Mouse (Mus musculus) kidney, postnatal 14 days (tissue): ENCODE measurements around the gene Cib3.
A peak's percentile ranks its signal among the peaks of the same experiment; 100 is the strongest.

Experiments used
- DNase-seq: peaks from one replicate; pipeline ENCODE4 v3.0.0; 2022; ENCODE audit warnings: mixed read lengths

Gene Cib3

DNA sequence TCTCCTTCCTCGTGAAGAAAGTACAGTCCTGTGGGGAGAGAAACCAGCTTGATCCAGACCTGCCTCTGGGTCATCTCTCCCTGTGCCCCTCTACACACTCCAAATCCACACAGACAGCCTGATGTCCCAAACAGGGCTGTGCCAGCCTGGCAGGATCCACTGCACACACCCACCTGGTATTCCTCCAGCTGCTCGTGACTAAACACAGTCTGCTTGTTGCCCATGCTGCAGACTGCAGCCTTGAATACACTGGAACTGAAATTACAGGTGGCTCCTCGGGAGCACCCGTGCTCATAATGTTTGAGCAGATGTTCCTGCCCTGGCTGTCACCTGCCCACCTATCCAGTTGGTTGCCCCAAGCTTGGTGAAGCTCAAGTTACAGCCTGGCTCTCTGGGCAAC, at the start of gene Cib3:
Gene Cib3 (minus strand): TSS at position 87 of the 400 bp plus-strand sequence.
- no peak for DNase-seq

GRCm38 (mm10) chr8:72261872-72262271, 49.2 kb upstream of the Cib3 start:
- peak; percentile 55 for DNase-seq

DNA sequence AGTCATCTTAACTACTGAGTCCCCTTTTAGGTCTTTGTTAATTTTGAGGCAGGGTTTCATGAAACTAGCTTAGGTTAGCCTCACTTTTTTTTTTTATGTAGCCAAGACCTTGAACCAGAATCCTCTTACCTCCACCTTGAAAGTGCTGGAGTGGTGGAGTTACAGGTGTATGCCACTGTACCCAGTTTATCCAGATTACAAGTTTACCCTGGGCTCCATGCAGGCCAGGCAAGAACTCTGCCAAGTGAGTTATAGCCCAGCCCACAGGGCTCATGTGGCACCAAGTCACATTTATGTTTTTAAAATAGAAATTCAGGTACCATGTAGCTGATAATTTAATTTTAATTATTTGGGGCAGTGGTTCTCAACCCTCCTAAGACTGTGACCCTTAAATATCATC, 48.8 kb upstream of the Cib3 start:
- no peak for DNase-seq

- DNase-seq: peak; percentile 63
Observed at GRCm38 (mm10) chr8:72261019-72261418, 48.4 kb upstream of the Cib3 start.

GRCm38 (mm10) chr8:72260585-72260984, 47.9 kb upstream of the Cib3 start:
- no peak for DNase-seq

GRCm38 (mm10) chr8:72259862-72260261, 47.2 kb upstream of the Cib3 start:
- no peak for DNase-seq

GRCm38 (mm10) chr8:72257902-72258238, 45.2 kb upstream of the Cib3 start:
- no peak for DNase-seq

DNA sequence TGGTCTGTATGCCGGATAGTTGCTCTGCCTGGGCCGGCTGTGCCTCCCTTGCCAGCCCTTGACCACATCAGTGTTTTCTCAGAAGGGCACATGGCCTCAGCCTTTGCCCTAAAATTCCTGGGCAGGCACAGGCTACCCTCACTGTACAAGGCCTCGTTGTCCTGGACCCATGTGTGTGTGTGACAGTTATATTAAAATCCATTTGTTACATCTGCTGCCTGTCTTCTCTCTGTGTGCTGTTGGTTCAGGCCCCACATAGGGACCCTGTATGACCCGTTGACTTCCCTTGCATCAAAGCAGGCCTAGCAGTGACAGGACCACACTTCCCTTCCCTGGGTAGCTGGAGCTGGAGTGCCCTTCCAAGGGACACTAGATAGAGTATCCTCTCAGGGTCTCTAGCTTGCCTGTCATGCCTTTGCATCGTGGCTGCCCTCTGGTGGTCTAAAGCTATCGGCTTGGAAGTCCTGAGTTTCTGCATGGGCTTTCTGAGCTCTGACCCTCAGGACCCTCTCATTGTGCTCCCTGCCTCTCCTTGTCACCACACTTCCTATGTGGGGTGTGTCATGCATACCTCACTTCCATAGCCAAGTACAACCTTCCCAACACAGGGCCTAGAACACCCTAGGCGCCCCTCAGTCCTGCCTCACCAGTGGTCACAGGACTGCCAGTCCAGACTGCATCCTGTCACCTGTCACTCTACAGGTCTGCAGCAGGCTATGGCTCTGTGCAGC, 44.7 kb upstream of the Cib3 start:
- peak; percentile 53 for DNase-seq

GRCm38 (mm10) chr8:72244610-72245009, 32.0 kb upstream of the Cib3 start:
- DNase-seq: no peak

GRCm38 (mm10) chr8:72242226-72242625, 29.6 kb upstream of the Cib3 start:
- DNase-seq: no peak

- DNase-seq: no peak
Observed at GRCm38 (mm10) chr8:72240951-72241350, 28.3 kb upstream of the Cib3 start.

DNA sequence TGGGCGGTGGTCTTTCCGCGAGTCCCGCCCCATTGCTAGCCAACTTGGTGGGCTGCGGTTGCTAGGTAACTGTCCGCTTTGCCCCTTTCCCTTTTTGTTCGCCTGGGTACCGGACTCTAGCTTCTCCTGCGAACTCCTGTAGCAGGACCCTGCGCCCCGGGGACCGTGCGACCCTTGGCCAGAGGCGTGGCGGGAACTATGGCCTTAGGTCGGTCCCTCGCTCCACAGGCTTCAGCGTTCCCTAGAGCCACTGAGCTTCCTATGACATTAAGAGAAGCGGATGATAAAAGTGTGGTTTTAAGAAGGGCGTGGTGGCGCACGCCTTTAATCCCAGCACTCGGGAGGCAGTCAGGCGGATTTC, 27.7 kb upstream of the Cib3 start:
- no peak for DNase-seq

DNA sequence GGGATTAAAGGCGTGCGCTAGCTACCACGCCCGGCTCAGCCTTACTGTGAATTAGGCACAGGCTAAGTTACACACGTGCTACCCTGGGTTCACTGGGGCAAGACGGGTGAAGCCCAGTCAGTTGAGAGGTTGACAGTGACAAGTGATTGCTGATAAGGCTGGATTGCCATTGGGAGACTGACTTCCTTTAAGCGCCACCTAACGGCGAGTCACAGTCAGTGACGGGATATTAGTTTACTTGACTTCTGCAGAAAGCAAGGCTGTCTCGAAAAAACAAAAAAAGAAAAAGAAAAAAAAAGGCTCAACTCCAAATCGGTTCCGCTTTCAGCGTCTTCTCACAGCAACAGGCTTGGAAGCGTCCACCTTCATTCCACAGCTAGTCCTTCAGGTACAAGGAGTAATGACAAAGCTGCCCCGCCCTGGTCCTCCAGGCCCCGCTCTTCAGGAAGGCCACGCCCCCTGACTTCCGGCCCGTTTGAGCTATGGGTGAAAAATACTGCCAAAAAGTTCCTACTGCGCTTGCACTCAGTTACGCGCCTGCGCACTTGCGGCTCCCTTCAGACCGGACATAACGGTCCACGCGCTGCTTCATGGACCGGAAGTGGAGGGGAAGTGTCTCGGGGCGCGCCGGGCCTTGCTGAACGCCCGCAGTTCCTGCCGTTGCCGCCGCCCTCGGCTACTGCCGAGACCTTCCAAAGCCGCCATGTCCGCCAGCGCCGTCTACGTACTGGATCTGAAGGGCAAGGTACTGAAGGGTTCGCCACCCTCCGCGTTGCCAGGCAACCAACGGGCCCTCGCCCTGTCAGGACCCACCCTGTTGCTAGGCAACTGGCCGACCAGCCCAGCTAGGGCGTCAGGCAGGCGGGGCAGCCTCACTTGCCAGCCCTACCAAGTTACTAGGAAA, 27.1 kb upstream of the Cib3 start, which contains the start of gene Ap1m1:
Gene Ap1m1 (plus strand): TSS at position 520 of the 904 bp plus-strand sequence.
- DNase-seq: peak; percentile 99

GRCm38 (mm10) chr8:72222656-72223055, 10.0 kb upstream of the Cib3 start:
- no peak for DNase-seq

DNA sequence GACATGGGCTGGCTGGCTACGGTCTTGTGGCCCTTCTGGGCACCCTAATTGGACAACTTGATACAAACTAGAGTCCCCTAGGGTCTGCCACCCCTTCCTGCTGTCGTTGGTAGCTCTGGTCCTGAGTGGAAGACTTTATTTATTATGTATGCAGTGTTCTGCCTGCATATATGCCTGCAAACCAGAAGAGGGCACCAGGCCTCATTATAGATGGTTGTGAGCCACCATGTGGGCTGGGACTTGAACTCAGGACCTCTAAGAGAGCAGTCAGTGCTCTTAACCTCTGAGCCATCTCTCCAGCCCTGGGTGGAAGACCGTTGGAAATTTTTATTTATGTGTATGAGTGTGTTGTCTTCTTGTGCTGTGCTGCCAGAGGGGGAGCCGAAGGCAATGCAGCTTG, 8.1 kb upstream of the Cib3 start:
- DNase-seq: no peak

DNA sequence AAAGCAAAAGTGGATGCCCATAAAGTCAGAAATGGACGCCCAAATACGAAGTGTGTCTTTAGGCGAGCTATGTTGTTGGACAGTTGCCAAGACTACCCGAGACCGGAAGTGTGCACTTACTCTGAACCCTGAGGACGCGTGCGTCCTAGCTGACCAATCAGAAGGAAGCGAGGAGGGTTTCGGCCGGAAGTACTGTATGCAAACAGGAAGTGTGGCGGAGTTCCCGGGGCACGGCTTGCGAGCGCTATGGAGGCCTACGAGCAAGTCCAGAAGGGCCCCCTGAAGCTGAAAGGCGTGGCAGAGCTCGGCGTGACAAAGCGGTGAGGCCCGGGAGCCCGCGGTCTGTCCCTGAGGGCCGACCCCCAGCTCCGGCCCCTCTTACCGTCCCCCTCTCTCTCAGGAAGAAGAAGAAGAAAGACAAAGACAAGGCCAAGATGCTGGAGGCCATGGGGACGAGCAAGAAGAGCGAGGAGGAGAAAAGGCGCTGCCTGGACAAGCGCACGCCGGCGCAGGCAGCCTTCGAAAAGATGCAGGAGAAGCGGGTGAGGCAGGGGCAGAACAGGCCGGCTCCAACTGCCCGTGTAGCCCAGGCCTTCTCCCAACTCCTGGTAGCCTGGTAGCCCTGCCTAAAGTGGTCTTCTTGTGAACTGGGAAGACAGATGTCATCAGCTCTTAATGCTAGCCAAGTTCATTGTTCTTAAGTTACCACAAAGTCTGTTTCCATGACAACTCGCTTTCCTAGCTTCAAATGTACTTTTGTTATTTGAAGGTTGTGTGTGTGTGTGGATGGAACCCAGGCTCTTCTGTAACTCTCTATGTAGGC, 7.1 kb upstream of the Cib3 start, which contains the start of gene Fam32a:
Gene Fam32a (plus strand): TSS at position 190 of the 823 bp plus-strand sequence.
- peak; percentile 94 for DNase-seq

DNA sequence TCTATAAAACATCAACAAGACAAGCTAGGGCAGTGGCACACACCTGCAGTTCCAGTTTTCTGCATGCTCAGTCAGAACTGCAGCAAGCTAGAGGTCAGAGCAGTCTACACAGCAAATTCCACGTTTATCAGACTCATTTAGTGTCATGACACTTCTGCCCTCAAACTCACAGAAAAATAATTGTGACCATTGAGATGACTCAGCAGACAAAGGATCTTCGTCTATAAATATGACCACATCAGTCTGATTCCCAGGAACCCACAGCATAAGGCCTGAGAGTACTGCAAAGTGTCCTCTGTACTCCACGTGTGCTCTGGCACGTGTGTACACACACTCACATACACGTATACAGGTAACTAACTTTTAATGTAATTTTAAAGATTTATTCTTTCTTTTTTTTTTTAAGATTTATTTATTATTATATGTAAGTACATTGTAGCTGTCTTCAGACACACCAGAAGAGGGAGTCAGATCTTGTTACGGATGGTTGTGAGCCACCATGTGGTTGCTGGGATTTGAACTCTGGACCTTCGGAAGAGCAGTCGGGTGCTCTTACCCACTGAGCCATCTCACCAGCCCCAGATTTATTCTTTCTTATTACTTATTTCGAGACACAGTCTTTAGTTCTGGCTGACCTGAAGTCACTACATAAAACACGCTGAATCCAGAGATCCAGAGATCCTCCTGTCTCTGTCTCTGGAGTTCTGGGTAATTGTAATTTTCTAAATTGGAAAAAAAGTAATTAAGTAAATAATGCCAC, 6.3 kb upstream of the Cib3 start:
- no peak for DNase-seq

DNA sequence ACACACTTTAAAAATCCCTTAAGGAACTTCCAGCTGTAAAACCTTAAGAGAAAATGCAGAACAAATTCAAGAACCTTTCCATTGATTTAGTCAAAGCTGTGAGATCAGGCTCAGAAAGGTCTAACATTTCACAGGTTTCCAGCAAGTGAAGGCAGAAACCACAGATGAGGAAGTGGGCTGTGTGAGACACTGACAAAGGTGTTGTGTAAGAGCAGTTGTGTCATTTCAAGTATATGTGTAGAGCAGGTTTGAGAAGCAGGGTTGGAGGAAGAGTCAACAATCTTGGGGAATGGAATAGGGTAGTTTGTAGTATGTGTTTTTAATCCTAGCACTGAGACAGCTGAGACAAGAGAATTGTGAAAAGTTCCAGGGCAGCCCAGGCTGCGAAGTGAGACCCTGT, 3.2 kb upstream of the Cib3 start:
- no peak for DNase-seq

DNA sequence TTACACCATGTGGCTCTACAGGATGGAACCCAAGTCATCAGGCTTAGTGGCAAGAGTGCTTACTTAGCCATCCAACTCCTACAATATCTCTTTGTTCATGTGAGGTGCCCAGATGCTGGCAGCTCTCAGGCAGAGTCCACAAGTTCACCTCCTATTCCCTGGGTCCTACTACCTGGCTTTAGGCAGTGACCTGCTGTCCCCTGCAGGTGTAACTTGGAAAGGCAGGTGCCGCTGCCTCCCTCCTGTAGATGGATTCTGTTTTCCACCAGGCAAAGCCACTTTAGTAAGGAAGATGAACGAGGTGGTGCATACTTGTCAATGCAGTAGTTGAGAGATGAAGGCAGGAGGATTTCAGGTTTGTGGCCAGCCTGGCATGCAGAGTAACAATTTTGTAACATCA, 2.4 kb upstream of the Cib3 start:
- peak; percentile 53 for DNase-seq

- no peak for DNase-seq
Observed at GRCm38 (mm10) chr8:72213536-72213935, 899 bp upstream of the Cib3 start, which contains the start of gene Gm11034. Gene Gm11034, minus strand, starts transcription at chr8:72213636.

DNA sequence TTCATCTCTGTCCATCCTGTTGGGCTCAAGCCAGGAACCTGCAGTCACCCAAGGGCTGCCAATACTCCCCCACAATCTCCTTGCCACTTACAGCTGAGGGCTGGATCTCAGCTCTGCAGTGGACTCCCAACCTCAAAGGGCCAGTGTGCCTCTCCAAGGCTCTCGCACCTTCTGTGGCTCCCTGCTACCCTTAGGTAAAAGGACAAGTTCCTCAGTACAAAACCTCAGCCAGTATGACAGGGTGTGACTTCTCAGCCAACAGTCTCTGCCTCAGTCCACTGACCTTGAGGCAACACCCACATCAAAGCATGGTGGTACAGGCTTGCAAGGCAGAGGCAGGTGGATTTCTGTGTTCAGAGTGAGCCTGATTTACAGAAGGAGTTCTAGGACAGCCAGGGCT, 791 bp downstream of the Cib3 start:
- no peak for DNase-seq

DNA sequence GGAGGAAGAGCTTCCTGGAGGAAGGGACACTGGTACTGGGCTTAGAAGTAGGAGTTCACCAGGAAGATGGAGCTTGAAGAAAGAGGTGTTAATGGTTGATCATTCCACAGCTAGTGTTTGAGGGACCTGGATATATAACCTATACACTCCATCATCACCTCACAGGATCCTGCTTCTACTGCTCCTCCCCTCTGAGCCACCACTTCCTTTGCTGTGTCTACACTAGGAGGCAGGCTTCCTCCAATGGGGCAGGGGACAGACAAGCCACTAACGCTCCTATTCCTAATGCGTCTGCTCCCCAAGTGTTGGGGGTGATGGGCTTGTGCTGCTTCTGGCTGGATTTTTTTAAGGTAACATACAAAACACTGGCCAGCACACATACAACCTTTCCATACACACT, 1.9 kb downstream of the Cib3 start:
- DNase-seq: no peak
